Mouse (Mus musculus): Measurements from ENCODE around the gene Chpt1.

Chpt1 gene

DNA sequence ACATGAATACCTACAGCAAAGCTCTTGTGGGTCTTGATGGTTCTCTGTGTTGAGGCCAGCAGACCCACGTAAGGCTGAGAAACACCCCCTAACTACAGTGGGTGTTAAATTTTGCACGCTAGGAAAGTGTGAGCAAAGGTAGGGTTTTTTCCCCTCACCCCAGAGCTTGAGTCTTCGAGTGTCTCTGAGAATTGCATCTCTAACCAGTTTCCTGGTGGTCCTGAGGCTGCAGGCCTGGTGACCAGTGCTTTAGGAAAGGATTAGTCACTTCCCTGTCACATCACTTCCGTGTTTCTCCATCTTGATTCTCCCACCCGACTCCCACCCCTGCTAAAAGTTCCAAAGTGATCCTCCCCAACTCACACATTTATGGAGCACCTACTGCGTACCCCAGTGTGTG is 99.7 kb downstream of the Chpt1 start:
- no peak for DNase-seq (ENCODE audit: low read depth, low spot score)

DNA sequence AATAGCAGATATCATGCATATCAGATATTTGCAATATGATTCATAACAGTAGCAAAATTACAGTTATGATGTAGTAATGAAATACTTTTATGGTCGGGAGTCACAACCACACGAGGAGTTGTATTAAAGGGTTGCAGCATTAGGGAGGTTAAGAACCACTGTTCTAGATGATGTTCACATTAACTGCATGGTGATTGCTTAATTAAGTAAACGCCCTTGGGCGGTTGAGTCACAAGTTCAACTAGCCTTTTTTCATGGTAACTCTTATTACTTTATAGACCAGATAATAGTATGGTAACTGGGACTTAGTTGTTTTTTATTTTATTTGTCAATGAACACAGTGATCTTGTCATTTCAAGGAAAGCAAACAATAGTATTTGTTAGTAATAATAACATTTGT is 100.9 kb downstream of the Chpt1 start:
- DNase-seq (ENCODE audit: low read depth, low spot score) = no peak

All from embryo, embryonic 11.5 days (tissue).